Mouse (Mus musculus) frontal cortex, adult (tissue): ENCODE results near the gene Clic5.
A peak's percentile ranks its signal among the peaks of the same experiment; 100 is the strongest.
"Not testable (repeated sequence)": the region's sequence is repeated elsewhere in the genome, so short reads cannot be mapped to it uniquely, and the experiment has no call there.

Source experiments
- ATAC-seq: cut with Nextera tagmentation; 2 replicates; pipeline ENCODE4 v1.9.2; 2017; ENCODE audit warnings: mild to moderate bottlenecking, moderate library complexity, mixed read lengths; ENCODE audit not compliant: low TSS enrichment

The Clic5 gene

DNA sequence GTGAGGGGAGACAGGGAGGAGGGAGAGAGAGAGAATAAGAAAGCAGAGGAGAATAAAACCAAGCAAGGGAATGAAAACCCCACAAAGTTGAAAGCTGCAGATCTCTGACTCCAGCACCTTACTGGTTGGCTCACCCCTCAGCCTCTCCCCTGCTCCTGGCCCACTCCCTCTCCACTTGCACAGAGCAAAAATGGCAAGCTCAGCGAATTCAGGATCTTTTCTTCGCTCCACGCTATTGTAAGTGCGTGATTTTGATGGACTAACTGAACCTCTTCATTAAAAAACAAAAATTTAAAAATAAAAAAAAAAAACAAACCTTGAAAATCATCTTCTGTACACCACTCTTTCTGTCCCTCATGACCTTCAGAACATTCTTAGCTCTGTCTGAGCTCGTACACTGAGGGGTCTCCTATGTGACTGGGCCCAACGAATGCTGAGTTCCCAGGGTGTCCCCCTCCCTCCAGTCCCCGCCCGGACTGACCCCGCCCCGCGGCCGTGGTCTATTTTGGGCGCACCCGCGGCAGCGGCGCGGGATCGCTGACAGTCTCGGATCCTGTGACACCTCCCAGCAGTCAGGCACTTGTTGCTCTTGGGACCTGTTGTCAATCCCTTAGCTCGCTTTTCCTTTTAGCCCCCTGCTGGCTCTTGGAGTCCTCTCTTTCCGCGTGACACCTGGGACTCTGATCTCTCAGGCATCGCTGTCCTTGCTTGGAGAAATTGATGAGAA, at the start of gene Clic5:
Clic5 (plus strand) TSS at position 543 of the 727 bp plus-strand sequence.
- no peak for ATAC-seq

DNA sequence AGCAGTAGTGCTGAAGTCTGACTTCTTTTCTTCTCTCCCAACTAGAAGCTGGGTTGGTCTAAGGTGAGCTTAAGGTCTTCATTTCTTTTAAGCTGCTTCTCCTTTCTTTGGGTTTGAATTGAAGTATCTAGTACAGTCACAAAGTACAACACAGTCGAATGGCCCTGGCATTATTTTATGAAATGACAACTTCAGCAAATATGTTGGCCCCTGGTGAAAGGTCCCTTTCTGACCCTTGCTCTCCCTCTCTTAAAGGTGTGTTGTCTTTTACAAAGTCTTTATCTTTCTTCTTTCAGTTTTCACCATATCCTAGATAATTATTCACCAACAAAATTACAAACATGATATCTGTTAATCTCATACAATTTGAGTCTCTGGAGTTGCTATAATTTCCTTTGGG, 42.6 kb upstream of the Clic5 start:
- ATAC-seq = no peak

DNA sequence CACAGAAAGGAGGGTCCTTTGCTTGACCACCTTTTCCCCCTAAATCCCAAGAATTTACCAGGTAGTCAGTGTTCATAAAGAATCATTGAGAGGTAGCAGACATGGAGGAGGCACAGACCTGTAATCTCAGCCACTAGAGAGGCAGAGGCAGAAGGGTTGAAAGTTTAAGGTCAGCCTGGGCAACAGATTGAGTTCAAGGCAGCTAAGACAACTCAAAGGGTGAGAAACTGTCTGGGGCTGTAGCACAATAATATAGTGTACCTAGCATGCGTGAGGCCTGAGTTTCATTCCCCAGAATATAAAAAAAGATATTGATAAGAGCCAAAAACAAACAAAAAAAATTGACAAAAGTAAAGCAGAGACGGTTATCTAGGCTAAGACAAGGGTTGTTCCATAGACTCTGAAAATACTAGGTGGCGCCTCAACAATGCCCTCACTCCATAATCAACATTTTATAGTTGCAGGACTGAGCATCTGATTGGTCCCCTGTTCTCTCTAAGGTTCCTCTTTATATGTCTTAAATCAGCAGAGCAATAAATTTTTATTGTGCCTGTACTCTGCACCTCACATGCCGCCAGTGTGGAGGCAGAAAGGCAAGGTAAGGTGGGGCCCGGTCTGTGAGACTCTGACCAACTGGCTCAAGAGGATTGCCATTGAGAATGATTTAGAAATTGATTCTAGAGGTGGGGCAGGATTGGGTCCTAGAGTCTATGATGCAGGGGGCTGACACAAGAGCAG, 40.1 kb upstream of the Clic5 start:
- ATAC-seq = no peak

GRCm38 (mm10) chr17:44151130-44151529, 37.3 kb upstream of the Clic5 start:
- no peak for ATAC-seq

GRCm38 (mm10) chr17:44151889-44152288, 36.5 kb upstream of the Clic5 start:
- ATAC-seq = no peak

GRCm38 (mm10) chr17:44153871-44154270, 34.5 kb upstream of the Clic5 start:
- ATAC-seq = no peak

- no peak for ATAC-seq
These were observed 33.2 kb upstream of the Clic5 start for GRCm38 (mm10) chr17:44155204-44155603.

DNA sequence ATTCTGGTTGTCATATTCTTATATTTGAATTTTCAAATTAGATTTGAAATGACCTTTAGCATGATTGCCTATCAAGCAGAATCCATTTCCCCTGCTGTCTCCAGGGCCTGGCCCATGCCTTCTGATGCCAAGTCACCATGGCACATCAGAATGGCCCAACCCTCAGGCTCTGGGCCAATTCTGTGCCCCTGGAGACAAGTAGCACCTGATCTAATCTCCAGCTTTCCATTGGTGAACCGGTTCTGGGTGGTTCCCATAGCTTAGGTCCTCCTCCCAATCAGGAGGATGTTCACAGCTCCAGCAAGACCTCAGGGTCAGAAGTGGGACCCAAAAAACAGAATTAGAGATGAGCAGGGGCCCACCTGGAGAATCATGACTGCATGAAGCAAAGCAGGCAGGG, 30.2 kb upstream of the Clic5 start:
- ATAC-seq = no peak

- ATAC-seq = no peak
These were observed 27.9 kb upstream of the Clic5 start for GRCm38 (mm10) chr17:44160449-44160848.

DNA sequence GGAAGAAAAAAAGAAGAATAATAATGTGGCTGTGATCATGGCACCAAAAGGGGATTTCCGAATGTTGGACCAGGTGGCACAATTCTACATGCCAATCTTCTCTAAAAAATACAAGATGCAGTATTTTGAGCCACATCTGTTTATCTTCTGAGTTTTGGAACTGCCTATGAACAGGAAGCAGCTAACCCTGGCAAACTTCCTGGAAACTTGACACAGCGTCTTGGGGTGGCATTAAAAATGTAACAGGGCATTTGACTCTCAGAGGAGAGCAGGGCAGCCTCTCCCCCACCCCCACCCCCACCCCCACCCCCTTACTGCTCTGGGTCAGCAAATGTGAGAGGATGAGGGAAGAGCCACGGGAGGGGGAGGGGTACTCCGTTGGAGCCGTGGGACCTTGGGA, 25.9 kb upstream of the Clic5 start:
- no peak for ATAC-seq

DNA sequence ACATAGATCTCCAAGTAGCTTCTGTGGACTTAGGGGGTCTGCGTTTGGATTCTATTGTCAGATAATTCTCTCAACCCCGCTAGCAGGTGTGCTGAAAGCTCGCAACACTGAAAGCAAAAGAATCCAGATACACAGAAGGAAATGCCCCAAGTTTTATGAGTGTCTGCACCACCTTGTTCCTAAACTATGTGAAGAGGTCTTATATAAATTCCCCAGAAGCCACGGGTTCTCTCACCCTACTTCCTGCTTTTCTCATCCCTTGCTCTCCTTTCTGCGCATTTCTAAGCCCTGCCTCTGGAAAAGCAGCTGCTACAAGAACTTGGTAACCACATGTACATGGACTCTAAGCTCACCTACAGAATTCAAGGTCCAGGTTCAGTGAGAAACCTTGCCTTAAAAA, 25.4 kb upstream of the Clic5 start:
- ATAC-seq = no peak

GRCm38 (mm10) chr17:44165730-44166347, 22.5 kb upstream of the Clic5 start:
- 0 out of 2 replicates have a peak, but pooled peaks have one; percentile 50 for ATAC-seq

DNA sequence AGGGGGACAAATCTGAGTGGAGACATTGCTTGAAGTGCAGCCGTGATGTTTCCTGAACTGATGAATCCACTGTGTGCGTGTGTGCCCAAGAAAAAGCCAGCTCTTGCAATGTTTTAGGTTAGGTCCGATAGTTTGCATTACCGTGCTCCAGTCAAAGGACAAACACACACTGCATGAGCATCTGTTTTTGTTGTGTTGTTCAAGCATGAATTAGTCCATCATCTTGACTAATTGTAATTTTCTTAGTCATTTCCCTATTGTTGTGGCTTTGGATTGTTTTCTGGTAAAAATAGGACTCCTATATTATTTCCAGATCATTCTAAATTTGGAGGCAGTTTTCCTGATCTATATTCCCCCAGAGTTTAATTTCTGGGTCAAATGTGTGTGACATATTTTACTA, 18.7 kb upstream of the Clic5 start:
- ATAC-seq = no peak

DNA sequence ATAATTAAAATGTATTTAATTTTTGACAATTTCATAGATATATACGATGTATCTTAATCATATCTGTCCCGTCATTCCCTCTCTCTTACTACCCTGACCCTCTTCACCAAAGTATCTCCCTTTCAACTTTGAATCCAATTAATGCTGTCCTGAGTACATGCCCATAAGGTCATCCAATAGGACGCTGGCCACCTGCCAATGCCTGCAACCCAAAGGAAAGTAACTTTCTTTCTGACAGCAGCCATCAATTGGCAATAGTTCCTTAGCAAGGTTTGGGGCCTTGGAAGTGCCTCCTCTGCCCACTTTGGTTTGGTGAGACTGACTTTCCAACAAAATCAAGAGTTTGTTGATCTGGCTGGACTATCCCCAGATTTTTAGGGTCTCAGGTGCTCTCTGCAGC, 18.1 kb upstream of the Clic5 start:
- no peak for ATAC-seq

DNA sequence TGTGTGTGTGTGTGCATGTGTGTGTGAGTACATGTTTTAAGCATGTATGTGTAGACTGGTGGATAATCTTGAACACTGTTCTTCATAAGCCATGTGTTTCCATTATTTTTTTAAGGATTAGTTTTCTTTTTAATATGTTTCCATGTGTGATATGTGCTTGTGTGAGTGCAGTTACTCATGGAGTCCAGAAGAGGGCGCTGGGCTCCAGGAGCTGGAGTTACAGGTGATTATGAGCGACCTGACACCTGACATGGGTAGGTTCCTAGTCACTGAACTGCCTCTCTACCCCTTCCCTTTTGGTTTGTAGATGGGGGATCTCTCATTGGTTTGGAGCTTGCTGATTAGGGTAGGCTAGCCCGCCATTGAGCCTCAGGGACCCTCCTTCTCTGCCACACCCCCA, 16.5 kb upstream of the Clic5 start:
- ATAC-seq = no peak

GRCm38 (mm10) chr17:44173341-44173740, 15.0 kb upstream of the Clic5 start:
- ATAC-seq = peak; percentile 31; the same call in 1 of the 2 replicates

DNA sequence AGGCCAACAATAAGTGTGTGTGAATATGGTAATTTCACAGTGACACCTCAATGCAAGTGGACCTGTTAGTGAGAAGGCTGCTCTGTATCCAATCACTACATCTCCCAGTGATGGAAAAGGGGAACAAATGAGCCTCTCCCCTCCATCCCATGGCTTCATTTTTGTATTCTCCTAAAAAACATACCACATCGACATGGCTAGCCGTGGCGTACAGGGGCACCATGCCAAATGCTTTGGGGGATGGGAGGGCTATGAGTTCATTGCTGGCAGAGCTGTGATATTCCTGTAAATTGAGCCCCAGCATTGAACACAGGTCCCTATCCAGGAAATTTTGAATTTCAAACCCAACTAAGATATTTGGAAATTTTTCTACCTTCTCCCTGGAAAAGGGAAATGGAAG, 11.1 kb upstream of the Clic5 start:
- no peak for ATAC-seq

DNA sequence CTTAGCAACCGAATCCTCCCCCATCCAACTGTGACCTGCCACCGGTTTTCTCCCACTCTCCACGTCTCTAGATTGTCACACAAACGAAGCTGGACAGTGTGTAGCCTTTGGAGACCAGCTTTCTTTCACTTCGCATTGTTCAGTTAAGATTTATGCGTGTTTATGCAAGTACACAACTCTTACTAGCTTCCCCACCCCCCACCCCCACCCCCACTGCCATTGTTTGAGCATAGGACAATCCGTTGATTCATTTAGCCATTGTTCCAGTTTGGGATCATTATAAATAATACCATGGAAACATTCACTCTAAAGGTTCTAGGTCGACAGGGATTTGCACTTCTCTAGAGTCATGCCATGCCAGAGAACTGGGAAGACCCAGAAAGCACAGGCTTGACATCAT, 7.0 kb upstream of the Clic5 start:
- ATAC-seq = no peak

GRCm38 (mm10) chr17:44186871-44187270, 1.5 kb upstream of the Clic5 start:
- no peak for ATAC-seq

- not testable (repeated sequence) for ATAC-seq
These were observed 847 bp upstream of the Clic5 start for GRCm38 (mm10) chr17:44187537-44187936.

GRCm38 (mm10) chr17:44188769-44189145, 373 bp downstream of the Clic5 start:
- no peak for ATAC-seq

- no peak for ATAC-seq
These were observed 1.3 kb downstream of the Clic5 start for GRCm38 (mm10) chr17:44189696-44190095.

GRCm38 (mm10) chr17:44190246-44190645, 1.9 kb downstream of the Clic5 start:
- no peak for ATAC-seq
